ENCODE assay signal across 9 mouse cellular contexts in genomic region chr5:53123525-53124286, GRCm38 (mm10).
DNase-seq lines count a peak whose midpoint lies in the region; ATAC-seq and TF ChIP-seq lines count a peak whose summit lies in the region.
"Had no signal": no experiment of that assay in that cellular context is flagged by ENCODE, and none has a peak within 500 bp of the region (broad histone marks: within the 10 kb centered on the region; RNA-seq: fewer than 3 reads in every experiment).

No protein-coding gene starts in this region.

- no peak overlapping the region for H3K4me3 ChIP-seq in layer of hippocampus, adult 2 months
- H3K4me3 ChIP-seq in hindbrain, embryonic 16.5 days (ENCODE audit: low read length): no peak overlapping the region
- no peak overlapping the region for H3K4me3 ChIP-seq in lung, postnatal 0 days (ENCODE audit: low read depth, low read length)
- H3K4me3 ChIP-seq in small intestine, adult 2 months (ENCODE audit: low read depth, low read length): no peak overlapping the region
- H3K4me3 ChIP-seq: limb, embryonic 12.5 days had no signal

- no peak overlapping the region for H3K27ac ChIP-seq in layer of hippocampus, adult 2 months
- H3K27ac ChIP-seq in hindbrain, embryonic 16.5 days (ENCODE audit: low read depth, low read length): no peak overlapping the region
- H3K27ac ChIP-seq in lung, postnatal 0 days (ENCODE audit: low read length): no peak overlapping the region
- no peak overlapping the region for H3K27ac ChIP-seq in small intestine, adult 2 months (ENCODE audit: insufficient read depth, low read depth, low read length)
- H3K27ac ChIP-seq: limb, embryonic 12.5 days had no signal

- peak; percentile 86 for TF ChIP-seq CTCF in layer of hippocampus, adult 2 months (conservative IDR thresholded peaks at IDR 0.05)
- peak; percentile 82 for TF ChIP-seq CTCF in lung, postnatal 0 days (IDR thresholded peaks at IDR 0.05)
- TF ChIP-seq CTCF in small intestine, adult 2 months (IDR thresholded peaks at IDR 0.05; ENCODE audit: extremely low read depth, insufficient read length, insufficient replicate concordance, low read depth, low read length): peak; percentile 50; the same call in 1 of the 2 replicates

- peak; percentile 83 for ATAC-seq in hindbrain, embryonic 16.5 days
- peak; percentile 78 for ATAC-seq in lung, postnatal 0 days
- ATAC-seq in granulocyte monocyte progenitor cell, adult 5-6 weeks (replicated peaks; ENCODE audit: poor library complexity, severe bottlenecking): no peak

- DNase-seq in layer of hippocampus, adult 2 months (ENCODE audit: low spot score in 2 of 2): peak; percentile 43 to 63
- DNase-seq in layer of hippocampus, postnatal 36 days: no peak
- DNase-seq in ZHBTc4 (ENCODE audit: low read depth, low spot score): peak; percentile 27
- DNase-seq in embryo, embryonic 9.5 days (ENCODE audit: extremely low spot score): peak; percentile 38
- peak; percentile 72 for DNase-seq in lung, postnatal 0 days (ENCODE audit: low spot score)

- H3K4me2 ChIP-seq in hindbrain, embryonic 16.5 days (ENCODE audit: low read length): no peak overlapping the region
- H3K4me2 ChIP-seq in lung, postnatal 0 days (replicated peaks; ENCODE audit: low read depth, low read length): no peak overlapping the region
- H3K4me2 ChIP-seq: limb, embryonic 12.5 days had no signal

- H3K27me3 ChIP-seq in hindbrain, embryonic 16.5 days (replicated peaks; ENCODE audit: control insufficient read depth, insufficient read depth, low read length): no peaks in the 10 kb centered on the region
- no peaks in the 10 kb centered on the region for H3K27me3 ChIP-seq in lung, postnatal 0 days (replicated peaks; ENCODE audit: insufficient read depth, low read length)
- no peaks in the 10 kb centered on the region for H3K27me3 ChIP-seq in small intestine, adult 2 months (ENCODE audit: control insufficient read depth, insufficient read depth, low read length)
- H3K27me3 ChIP-seq: limb, embryonic 12.5 days had no signal

- no peaks in the 10 kb centered on the region; the same call in none of the 2 replicates for H3K4me1 ChIP-seq in hindbrain, embryonic 16.5 days (ENCODE audit: control insufficient read depth, insufficient read depth, low read depth, low read length)
- no peaks in the 10 kb centered on the region for H3K4me1 ChIP-seq in lung, postnatal 0 days (ENCODE audit: insufficient read depth, low read depth, low read length)
- H3K4me1 ChIP-seq in small intestine, adult 2 months (ENCODE audit: control insufficient read depth, insufficient read depth, insufficient read length, low read length): no peaks in the 10 kb centered on the region
- H3K4me1 ChIP-seq: limb, embryonic 12.5 days had no signal

- H3K9ac ChIP-seq in hindbrain, embryonic 16.5 days (ENCODE audit: low read depth, low read length): no peak overlapping the region
- no peak overlapping the region for H3K9ac ChIP-seq in lung, postnatal 0 days (replicated peaks; ENCODE audit: low read depth)
- H3K9ac ChIP-seq: limb, embryonic 12.5 days had no signal

- peaks cover 3% of the 10 kb centered on the region; the same call in 1 of the 2 replicates for H3K36me3 ChIP-seq in hindbrain, embryonic 16.5 days (ENCODE audit: control insufficient read depth, insufficient read depth, low read length)
- H3K36me3 ChIP-seq in lung, postnatal 0 days (ENCODE audit: insufficient read depth, low read length): no peaks in the 10 kb centered on the region
- peaks cover 18% of the 10 kb centered on the region for H3K36me3 ChIP-seq in small intestine, adult 2 months (ENCODE audit: control insufficient read depth, insufficient read depth, low read length)
- H3K36me3 ChIP-seq: limb, embryonic 12.5 days had no signal

- WGBS in hindbrain, embryonic 16.5 days: 24% methylated on average over 10 of the region's 10 CpGs
- WGBS in lung, postnatal 0 days: 39% methylated on average over 10 of the region's 10 CpGs
- 54% methylated on average over 10 of the region's 10 CpGs for WGBS in small intestine, adult 2 months

- no peak for TF ChIP-seq POLR2A in small intestine, adult 2 months (IDR thresholded peaks at IDR 0.05; ENCODE audit: low read depth, low read length)

- TF ChIP-seq EP300 in lung, postnatal 0 days (IDR thresholded peaks at IDR 0.05): no peak

- no peaks in the 10 kb centered on the region for H3K9me3 ChIP-seq in hindbrain, embryonic 16.5 days (ENCODE audit: control insufficient read depth, low read length)
- no peaks in the 10 kb centered on the region for H3K9me3 ChIP-seq in lung, postnatal 0 days (ENCODE audit: low read length)
- H3K9me3 ChIP-seq: limb, embryonic 12.5 days had no signal

Comparison
In these comparisons a context has a peak if more than half of its experiments do, and no peak if none do; other contexts are left out.
1. DNase-seq: peak in layer of hippocampus, adult 2 months (2 of 2), ZHBTc4 (single experiment), embryo, embryonic 9.5 days (single experiment) and lung, postnatal 0 days (single experiment); none in layer of hippocampus, postnatal 36 days (0 of 2).
2. Peak in every context shown above with its lines, with median percentiles within 50 percentile points of each other: CTCF ChIP-seq.